Mouse (Mus musculus) liver, embryonic 16.5 days (tissue): ENCODE data around the gene Rnps1. TPM values are rescaled to one million over a fixed set of nuclear protein-coding genes. Genes with fewer than 3 reads are reported as not detected.
A peak's percentile ranks its signal among the peaks of the same experiment; 100 is the strongest.

Source experiments
- ATAC-seq: fragments of 200-750 bp; cut with Nextera tagmentation; 2 replicates; pipeline ENCODE4 v1.8.0; 2017; ENCODE audit warnings: low read depth, mild to moderate bottlenecking, moderate number of reproducible peaks, moderate library complexity
- H3K27ac ChIP-seq: fragments of 300-500 bp; sonication (generic); 2 replicates; pipeline ENCODE4 v1.5.1; 2014; ENCODE audit warnings: mild to moderate bottlenecking, low read length
- H3K27me3 ChIP-seq: fragments of 300-500 bp; sonication (generic); 2 replicates; pipeline ENCODE4 v1.6.1; 2014; ENCODE audit warnings: low read depth, low read length, mixed read lengths; ENCODE audit not compliant: control insufficient read depth, insufficient read depth
- H3K36me3 ChIP-seq: fragments of 300-500 bp; sonication (generic); 2 replicates; pipeline ENCODE4 v1.6.1; 2014; ENCODE audit warnings: mild to moderate bottlenecking; ENCODE audit not compliant: control insufficient read depth, insufficient read depth
- H3K4me1 ChIP-seq: fragments of 300-500 bp; sonication (generic); 2 replicates; pipeline ENCODE4 v1.6.1; 2014; ENCODE audit warnings: low read depth, low read length, mixed read lengths; ENCODE audit not compliant: control insufficient read depth
- H3K4me2 ChIP-seq: fragments of 300-500 bp; sonication (generic); 2 replicates; pipeline ENCODE4 v1.6.1; 2014; ENCODE audit warnings: low read depth, low read length, mixed read lengths
- H3K4me3 ChIP-seq: fragments of 300-500 bp; sonication (generic); 2 replicates; pipeline ENCODE4 v1.5.1; 2014; ENCODE audit warnings: low read depth, mild to moderate bottlenecking, low read length
- H3K9ac ChIP-seq: fragments of 300-500 bp; sonication (generic); 2 replicates; pipeline ENCODE4 v1.6.1; 2014; ENCODE audit warnings: low read depth, low read length
- H3K9me3 ChIP-seq: fragments of 300-500 bp; sonication (generic); replicated peaks from 2 replicates; pipeline ENCODE4 v1.6.1; 2016; ENCODE audit warnings: low read length; ENCODE audit not compliant: control insufficient read depth
- WGBS: fragments of 180-500 bp; shearing (Covaris S2); extraction: QIAGEN DNeasy Blood & Tissue Kit; methylation state at CpG from one replicate; pipeline ENCODE4 v1.1.7; 2014; ENCODE audit not compliant: insufficient replicate concordance; 5-methylcytosine and 5-hydroxymethylcytosine counted together
- polyA plus RNA-seq: library from polyadenylated mRNA; unstranded; fragments of >200 nt; fragmentation: Nextera tagmentation; extraction: Ambion mirVana; gene quantifications from 2 replicates; pipeline ENCODE4 v1.2.1, GENCODE M21; 2015

Gene Rnps1
- polyA plus RNA-seq, result 96.9 and 101 TPM in 2 replicates

DNA sequence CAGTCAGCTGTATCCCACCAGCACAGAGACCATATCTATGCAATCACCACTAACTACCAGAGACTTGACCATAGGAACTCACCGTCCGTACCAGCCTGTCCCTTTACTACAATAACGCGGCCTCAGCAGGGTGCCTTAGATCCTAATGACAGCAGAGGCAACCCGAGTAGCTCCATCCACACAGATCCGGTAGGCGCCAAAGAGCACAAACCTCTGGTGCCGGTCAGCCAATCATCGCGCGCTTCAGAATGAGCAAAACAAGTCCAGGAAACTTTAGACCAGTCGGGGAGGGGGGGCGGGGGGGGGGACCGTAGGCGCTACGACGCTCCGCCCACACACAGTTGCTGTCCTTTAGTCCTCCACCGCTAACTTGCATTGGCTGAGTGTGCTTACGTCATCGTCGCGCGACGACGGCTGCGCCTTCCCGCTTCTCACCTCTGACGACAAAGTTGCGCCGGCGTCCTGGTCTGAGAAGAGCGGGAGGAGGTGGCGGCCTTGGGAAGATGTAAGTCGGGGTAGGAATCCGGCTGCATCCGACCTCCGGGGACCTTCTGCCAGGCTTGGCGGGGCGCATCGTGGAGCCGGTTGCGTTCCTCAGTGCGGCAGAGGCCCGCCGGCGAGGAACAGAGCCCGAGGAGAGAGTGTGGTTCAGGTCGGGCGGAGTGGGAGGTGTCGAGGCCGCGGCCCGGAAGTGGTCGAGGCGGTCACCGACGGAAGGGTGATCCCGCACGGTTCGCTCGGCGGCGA, at the start of gene Rnps1:
Rnps1 (plus strand) TSS at position 336 of the 747 bp plus-strand sequence.
- Histone ChIP-seq H3K9ac (peak within 1 kb of the TSS; percentile 88), H3K27ac (peak within 1 kb of the TSS; percentile 98), H3K4me1 (peaks cover 38% of the 10 kb centered on the region), H3K27me3 (no peaks in the 10 kb centered on the region), H3K4me2 (peak within 1 kb of the TSS; percentile 86), H3K36me3 (peaks cover 34% of the 10 kb centered on the region), H3K4me3 (peak within 1 kb of the TSS; percentile 94), H3K9me3 (no peaks in the 10 kb centered on the region)
- WGBS, result under 1% methylated on average over 64 of the region's 64 CpGs
- peak; percentile 90 for ATAC-seq

DNA sequence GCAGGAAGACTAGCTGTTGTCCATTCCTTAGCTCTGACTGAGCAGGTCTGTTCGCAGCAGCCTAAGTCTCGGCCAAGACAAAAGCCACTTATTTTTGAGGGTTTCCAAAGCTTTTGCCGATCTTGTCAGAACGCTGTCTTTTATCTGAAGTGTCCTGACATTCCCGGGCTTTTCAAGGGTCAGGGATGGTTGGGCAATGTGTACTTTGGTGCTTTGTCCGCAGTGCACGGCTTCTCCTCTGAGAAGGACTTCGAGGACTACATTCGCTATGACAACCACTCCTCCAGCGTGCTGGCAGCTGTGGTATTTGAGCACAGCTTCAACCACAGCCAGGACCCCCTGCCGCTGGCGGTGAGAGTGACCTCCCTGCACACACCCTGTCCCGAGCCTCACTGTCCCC, 48.5 kb upstream of the Rnps1 start:
- Histone ChIP-seq H3K27me3 (no peaks in the 10 kb centered on the region), H3K9me3 (no peaks in the 10 kb centered on the region), H3K4me3 (no peak overlapping the region), H3K9ac (no peak overlapping the region), H3K4me1 (peaks cover 7% of the 10 kb centered on the region), H3K4me2 (no peak overlapping the region), H3K36me3 (peaks cover 24% of the 10 kb centered on the region), H3K27ac (no peak overlapping the region)
- ATAC-seq, result peak; percentile 36; the same call in 1 of the 2 replicates
- WGBS, result 75% methylated on average over 13 of the region's 13 CpGs

DNA sequence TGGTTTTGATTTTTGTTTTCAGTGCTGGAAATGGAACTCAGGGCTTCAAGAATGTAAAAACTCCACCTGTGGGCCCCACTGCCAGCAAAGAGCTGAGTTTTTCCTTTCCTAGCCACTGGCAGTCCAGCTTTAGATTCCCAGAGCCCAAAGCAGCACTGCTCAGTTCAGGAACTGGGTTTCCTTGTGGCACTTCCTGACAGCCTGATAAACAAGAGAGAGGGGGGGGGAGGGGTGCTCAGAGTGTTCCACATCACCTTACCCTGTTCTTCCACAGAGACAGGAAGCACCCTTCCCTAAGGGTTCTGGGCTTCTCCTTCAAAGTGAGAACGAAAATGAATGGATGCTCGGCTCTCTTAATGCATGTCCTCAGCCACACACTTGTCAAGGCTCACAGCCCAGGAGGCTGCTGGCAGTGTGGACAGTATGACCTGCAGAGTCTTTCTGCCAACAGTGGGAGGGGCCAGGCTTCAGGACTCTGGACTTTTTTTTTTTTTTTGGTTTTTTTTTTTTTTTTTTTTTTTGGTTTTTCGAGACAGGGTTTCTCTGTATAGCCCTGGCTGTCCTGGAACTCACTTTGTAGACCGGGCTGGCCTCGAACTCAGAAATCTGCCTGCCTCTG, 39.2 kb upstream of the Rnps1 start:
- peaks cover 47% of the 10 kb centered on the region for H3K36me3 ChIP-seq
- H3K9ac ChIP-seq, result no peak overlapping the region
- H3K27me3 ChIP-seq, result no peaks in the 10 kb centered on the region
- H3K9me3 ChIP-seq, result no peaks in the 10 kb centered on the region
- H3K27ac ChIP-seq, result no peak overlapping the region
- H3K4me1 ChIP-seq, result peaks cover 17% of the 10 kb centered on the region
- H3K4me3 ChIP-seq, result no peak overlapping the region
- peak; percentile 27; the same call in 1 of the 2 replicates for ATAC-seq
- H3K4me2 ChIP-seq, result no peak overlapping the region
- WGBS, result 70% methylated on average over 4 of the region's 5 CpGs

DNA sequence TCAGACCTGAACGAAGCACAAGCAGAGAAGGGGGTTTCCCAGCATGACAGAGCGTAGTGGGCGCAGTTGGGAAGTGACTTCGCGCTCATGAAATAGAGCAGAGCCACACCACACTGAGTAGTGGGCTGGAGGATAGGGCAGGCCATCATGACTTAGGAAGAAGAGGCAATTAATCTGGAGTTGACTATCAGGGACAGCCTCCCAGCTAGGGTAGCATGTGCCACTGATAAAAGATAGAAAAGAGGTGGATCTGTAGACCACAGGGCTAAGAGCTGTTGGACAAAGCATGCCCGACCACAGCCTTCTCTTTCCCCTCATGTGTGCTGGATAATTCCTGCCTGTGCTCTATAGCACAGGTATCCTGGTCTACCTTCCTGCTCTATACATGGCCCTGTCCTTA, 38.5 kb upstream of the Rnps1 start:
- Histone ChIP-seq H3K27me3 (no peaks in the 10 kb centered on the region), H3K4me2 (no peak overlapping the region), H3K9ac (no peak overlapping the region), H3K4me1 (peaks cover 17% of the 10 kb centered on the region), H3K36me3 (peaks cover 48% of the 10 kb centered on the region), H3K9me3 (no peaks in the 10 kb centered on the region), H3K27ac (no peak overlapping the region), H3K4me3 (no peak overlapping the region)
- peak; percentile 53; the same call in 1 of the 2 replicates for ATAC-seq
- WGBS, result 70% methylated on average over 6 of the region's 6 CpGs

DNA sequence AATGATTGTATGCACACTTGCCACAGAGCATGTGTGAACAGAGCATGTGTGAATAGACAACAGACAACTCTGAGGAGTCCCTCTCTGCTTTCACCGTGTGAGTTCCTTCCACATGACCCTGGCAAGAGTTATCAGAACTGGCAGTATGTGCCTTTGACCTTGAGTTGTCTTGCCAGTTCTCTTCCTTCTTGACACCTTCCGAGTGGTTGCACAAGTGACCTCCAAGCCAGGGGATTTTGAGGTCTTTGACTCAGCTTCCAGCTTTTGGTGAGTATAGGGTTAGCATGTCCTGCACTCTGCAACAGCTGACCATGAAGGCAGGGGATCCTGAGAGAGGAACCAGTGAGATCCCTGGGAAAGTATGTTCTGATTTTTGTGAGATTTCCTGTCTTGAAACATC, 35.9 kb upstream of the Rnps1 start:
- no peak for ATAC-seq
- H3K4me2 ChIP-seq, result no peak overlapping the region
- H3K9me3 ChIP-seq, result no peaks in the 10 kb centered on the region
- H3K4me1 ChIP-seq, result peaks cover 17% of the 10 kb centered on the region
- 72% methylated on average over 2 of the region's 2 CpGs for WGBS
- H3K36me3 ChIP-seq, result peaks cover 56% of the 10 kb centered on the region
- H3K9ac ChIP-seq, result no peak overlapping the region
- no peak overlapping the region for H3K4me3 ChIP-seq
- H3K27me3 ChIP-seq, result no peaks in the 10 kb centered on the region
- no peak overlapping the region for H3K27ac ChIP-seq

DNA sequence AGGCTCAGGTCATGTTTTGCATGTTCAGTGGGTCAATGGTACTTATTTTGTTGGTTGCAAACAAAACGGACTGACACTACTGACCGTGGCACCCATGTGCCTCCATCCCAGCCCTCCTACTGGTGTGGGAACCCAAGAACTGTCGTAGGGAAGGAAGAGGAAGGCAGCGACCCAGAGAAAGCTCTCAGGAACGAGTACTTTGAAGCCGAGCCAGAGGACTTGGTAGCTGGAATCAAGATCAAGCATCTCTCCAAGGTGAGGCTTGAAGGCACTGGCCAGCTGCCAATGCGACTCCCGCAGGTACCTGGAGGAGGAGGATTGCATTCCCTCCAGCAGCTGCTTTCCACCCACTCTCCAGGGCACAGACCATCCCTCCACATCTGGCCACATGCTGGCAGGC, 30.6 kb upstream of the Rnps1 start:
- Histone ChIP-seq H3K36me3 (peaks cover 60% of the 10 kb centered on the region), H3K4me1 (no peaks in the 10 kb centered on the region), H3K9ac (no peak overlapping the region), H3K4me2 (no peak overlapping the region), H3K4me3 (no peak overlapping the region), H3K9me3 (no peaks in the 10 kb centered on the region), H3K27me3 (no peaks in the 10 kb centered on the region), H3K27ac (no peak overlapping the region)
- ATAC-seq, result no peak
- 83% methylated on average over 8 of the region's 8 CpGs for WGBS

DNA sequence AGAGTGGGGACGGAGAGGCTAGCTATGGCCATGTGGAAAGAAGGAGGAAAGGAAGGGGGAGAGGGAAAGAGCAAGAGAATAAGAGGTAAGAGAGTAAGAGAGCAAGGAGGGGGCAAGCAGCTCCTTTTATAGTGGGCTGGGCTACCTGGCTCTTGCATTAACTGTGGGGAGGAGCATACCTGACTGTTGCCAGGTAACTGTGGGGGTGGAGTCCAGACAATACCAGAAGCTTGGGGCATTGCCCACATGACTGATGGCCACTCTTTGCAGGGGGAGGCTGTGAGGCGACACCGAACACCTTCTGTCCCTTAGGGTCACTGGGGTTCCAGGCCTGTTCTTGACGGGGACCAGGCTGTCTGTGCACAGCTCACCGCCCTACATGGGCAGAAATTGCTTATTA, 25.7 kb upstream of the Rnps1 start:
- no peaks in the 10 kb centered on the region for H3K27me3 ChIP-seq
- no peak overlapping the region for H3K4me2 ChIP-seq
- H3K9me3 ChIP-seq, result no peaks in the 10 kb centered on the region
- 82% methylated on average over 5 of the region's 5 CpGs for WGBS
- no peaks in the 10 kb centered on the region for H3K4me1 ChIP-seq
- H3K9ac ChIP-seq, result no peak overlapping the region
- ATAC-seq, result no peak
- no peak overlapping the region for H3K4me3 ChIP-seq
- H3K27ac ChIP-seq, result no peak overlapping the region
- peaks cover 48% of the 10 kb centered on the region for H3K36me3 ChIP-seq

DNA sequence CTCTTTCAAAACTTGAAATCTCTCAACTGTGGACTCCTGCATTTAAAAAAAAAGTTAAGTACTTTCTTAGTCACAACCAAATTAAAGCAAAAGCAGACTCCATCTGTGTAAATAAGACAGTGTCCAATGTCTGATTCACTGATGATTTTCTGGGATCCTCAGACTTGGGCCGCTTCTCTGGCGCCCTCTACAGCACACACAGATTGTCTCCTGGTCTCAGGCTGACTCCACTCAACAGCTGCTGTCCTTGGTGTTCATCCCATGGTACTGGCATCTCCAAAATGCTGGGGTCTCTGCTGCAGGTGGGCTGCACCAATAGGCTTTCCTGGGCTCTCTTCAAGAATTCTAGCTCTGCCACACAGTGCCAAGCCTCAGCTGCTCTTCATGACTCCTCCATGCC, 24.5 kb upstream of the Rnps1 start:
- Histone ChIP-seq H3K4me3 (no peak overlapping the region), H3K27me3 (no peaks in the 10 kb centered on the region), H3K4me1 (no peaks in the 10 kb centered on the region), H3K27ac (no peak overlapping the region), H3K9me3 (no peaks in the 10 kb centered on the region), H3K36me3 (peaks cover 40% of the 10 kb centered on the region), H3K9ac (no peak overlapping the region), H3K4me2 (no peak overlapping the region)
- 6% methylated on average over 2 of the region's 2 CpGs for WGBS
- ATAC-seq, result no peak

DNA sequence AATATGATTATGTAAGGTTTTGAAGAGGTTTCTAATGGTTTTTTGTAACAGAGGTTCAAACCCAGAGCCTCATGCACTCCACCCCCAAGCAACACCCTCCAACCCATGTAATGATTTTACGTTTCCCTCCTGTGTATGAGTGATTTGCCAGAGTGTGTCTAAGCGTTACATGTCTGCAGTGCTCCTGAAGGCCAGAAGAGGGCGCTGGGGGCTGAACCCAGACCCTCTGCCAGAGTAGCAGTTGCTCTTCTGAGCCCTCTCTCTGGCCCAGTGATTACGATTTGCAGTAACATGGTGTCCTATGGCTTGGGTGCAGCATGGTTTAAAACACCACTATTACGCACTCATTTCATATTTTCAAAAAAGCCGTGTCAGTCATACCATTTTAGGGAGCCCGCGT, 23.2 kb upstream of the Rnps1 start:
- WGBS, result 70% methylated on average over 8 of the region's 8 CpGs
- Histone ChIP-seq H3K4me3 (no peak overlapping the region), H3K27me3 (no peaks in the 10 kb centered on the region), H3K27ac (no peak overlapping the region), H3K9ac (no peak overlapping the region), H3K9me3 (no peaks in the 10 kb centered on the region), H3K4me1 (no peaks in the 10 kb centered on the region), H3K4me2 (no peak overlapping the region), H3K36me3 (peaks cover 28% of the 10 kb centered on the region)
- ATAC-seq, result no peak
